Mouse (Mus musculus) heart, adult 9 months (tissue): ENCODE results near the gene Kbtbd8.

Source experiments
- DNase-seq, 2 experiments: peaks; one replicate each; pipeline ENCODE4 v3.0.0; 2022; ENCODE audit warnings: low spot score in 2 of 2

The Kbtbd8 gene

GRCm38 (mm10) chr6:95116946-95117345, at the start of gene Kbtbd8:
Gene Kbtbd8, plus strand, starts transcription at chr6:95117240.
- peak; percentile 3 to 7 for DNase-seq

DNA sequence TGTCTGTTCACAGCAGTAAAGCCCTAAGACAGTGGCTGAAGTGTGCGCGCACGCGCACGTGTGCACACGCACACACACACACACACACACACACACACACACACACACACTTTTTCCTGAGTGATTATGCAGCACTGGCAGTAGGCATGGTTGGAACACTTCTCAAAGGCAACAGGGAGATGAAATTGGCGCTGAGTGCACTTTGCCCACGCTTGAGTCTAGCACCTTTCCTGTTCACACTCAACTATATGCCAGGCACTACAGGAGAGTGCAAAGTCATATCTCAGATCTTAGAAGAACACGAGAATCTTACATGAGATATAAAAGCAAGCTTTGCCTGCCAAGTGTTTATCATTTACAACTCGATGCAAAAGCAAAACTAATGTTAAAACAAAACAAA, 47.3 kb upstream of the Kbtbd8 start:
- DNase-seq, result no peak

GRCm38 (mm10) chr6:95085276-95085675, 31.8 kb upstream of the Kbtbd8 start:
- DNase-seq, result no peak

DNA sequence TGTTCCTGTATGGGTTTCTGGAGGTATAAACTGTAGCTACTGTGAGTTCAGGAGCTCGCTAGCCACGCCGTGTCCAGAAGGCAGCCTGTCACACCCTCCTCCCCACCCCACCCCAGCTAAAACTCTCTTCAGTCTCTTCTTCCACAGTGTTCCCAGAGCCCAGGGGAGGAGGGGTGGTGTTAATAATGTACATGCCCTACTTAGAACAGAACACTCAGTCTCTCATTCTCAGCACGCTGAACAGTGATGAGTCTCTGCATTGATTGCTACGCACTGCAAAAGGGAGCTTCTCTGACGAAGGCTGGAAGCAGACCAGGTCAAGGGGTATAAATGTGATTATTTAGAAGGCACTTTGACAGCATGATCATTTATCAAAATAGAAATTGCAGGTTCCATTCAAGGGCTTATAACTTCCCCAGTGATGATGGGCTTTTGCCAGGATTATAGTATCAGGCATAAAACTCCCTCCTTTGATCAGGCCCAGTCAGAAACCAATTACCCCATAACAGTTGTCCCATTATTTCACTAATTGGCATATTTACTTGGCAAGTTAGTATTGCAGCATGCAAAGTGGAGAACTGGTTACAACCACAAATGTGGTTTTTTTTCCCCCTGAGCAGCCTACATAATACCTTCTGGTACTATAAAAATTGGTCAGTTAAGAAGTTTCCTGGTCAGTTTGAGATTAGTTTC, 29.7 kb upstream of the Kbtbd8 start:
- DNase-seq, result no peak

- DNase-seq, result no peak
Measured at GRCm38 (mm10) chr6:95088075-95088474, 29.0 kb upstream of the Kbtbd8 start.

- DNase-seq, result no peak
Measured at GRCm38 (mm10) chr6:95094695-95095094, 22.3 kb upstream of the Kbtbd8 start.

DNA sequence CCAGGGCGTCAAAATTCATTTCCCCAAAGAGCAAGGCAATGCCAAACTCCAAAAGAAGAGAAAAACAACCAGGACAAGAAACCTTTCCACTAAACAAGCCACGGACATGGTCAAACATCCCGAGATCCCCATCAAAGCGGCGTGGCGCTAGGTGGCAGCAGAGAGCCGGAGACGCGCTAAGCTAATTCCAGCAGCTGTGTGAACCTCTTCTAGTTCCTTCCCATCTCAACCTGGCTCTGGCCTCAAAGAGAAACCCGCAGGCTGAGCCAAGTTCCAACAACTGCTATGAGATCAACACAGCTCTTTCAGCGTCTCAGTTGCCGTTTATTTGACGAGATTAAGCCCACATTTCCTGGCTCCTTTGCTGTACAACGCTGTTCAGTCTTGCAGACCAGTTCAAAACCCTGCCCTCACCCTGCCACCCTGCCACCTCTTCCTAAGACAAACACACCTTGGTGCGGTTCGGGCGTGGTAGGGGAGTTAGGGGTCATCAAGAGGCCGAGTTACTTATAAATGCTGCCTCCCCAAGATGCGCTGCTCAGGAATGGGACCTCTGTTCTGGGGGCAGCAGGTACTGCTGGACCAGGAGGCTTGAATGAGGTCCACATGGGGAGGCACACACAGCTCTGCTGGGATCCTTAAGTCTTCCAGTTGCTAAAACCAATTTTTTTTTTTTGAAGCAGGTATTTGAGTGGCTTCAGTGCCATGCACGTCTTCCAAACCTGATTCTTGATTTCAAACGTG, 18.5 kb upstream of the Kbtbd8 start:
- peak; percentile 37 to 61 for DNase-seq

DNA sequence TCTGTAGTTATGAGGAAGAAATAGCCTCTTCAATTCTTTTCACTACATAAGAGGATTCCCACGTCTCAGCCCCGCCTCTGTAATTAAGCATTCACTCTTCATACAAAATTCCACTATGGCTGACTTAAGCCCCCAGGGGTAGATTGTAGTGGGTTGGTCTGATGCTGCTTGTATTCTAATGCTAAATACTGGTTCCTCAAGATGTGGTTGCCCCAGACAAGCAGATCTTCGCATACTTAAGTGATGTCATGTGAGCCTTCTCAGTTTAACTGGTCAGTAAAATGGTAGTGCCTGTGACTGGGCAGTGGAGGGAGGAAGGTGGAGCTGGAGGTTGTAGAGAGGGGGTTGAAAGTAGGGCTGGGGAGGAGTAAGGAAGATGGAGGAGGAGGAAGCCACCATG, 13.3 kb upstream of the Kbtbd8 start:
- no peak for DNase-seq

- DNase-seq, result no peak
Measured at GRCm38 (mm10) chr6:95108437-95108836, 8.6 kb upstream of the Kbtbd8 start.

DNA sequence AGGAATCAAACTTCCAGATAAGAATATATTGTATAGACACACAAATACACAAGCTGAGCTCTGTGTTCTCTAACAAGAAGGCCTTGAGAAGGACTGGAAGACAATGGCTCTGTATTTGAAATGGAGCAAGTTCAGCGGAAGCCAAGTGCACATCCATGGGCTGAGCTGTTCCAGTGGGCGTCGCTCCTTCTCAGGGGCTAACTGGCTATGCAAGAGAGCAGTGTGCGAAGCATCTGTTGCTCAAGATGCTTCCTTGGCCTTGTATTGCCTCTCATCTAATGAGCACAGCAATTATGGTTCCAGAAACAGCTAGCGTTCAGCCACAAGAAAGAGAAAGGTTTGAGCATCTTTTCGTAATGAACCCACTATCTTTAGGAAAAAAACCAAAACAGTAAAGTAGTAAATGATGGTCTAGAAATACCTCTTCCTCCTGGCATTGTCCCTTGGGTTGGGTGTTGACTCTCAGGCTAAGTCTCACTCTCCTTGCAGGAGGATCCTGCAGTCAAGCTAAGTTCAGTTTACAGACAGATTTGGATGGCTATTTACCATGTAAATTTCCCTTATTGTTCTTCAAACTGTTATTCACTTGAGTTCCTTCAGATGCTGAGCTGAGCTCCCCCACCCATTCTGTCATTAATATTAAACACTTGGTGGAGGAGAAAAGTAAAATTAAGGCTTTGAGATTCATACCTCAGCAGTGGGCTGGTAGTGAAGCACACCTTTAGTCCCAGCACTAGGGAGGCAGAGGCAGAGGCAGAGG, 7.2 kb upstream of the Kbtbd8 start:
- DNase-seq, result no peak

DNA sequence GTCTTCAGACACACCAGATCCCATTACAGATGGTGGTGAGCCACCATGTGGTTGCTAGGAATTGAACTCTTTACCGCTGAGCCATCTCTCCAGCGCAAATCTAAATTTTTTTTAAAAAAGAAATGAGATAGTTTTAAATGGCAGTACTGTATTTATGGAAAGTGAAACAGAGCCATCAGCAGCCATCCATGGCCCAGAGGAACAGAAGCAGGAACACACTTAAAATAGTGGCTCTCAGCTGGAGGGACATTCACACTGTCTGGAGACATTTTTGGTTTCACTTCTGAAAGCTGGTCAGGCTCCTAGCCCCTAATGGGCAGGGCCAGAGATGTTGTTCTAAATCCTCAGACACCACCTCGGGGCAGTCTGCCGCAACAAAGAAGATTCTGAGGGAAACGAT, 5.0 kb upstream of the Kbtbd8 start:
- DNase-seq, result no peak

GRCm38 (mm10) chr6:95116513-95116912, 527 bp upstream of the Kbtbd8 start:
- DNase-seq, result no peak

DNA sequence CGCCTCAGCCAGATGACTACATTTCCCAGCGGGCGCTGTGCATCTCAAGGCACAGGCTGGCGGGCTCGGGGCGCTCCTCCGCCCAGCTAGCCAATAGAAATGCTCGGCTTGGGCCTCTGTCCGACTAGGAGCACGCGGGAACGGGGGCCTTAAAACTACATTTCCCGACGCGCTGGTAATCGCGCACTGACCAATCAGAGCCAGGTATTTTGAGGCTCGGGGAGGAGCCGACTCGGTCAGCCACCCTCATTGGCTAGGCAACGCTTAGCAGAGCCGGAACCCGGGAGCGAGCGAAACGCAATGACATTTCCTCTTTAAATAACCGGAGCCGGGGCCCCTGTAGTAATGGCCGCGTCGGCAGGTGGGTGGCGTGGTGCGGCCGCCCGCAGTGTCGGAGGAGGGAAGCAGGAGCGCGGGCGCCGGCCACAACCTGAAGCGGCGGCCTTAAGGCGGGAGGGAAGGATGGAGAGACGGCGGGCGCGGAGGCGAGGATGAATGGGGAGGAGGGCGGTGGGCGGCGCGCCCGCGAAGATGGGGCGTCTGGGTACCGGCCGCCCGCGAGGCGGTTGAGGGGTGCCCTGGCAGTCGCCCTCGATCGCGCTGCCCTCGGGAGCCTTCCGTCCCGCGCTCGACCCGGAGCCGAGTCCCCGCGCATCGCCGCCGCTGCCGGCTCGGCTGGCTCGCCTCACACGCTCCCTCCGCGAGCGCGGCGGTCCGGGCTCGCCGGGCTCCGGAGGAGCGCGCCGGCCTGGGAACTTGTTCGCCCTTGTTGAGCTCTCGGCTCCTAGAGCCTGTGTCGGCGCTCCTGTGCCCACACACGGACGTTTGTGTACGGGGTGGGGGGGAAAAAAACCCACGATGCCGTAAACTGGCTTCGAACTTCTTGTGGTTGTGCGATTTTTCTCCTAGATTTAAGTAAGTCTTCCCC, 838 bp downstream of the Kbtbd8 start:
- DNase-seq, result peak; percentile 95 to 96

DNA sequence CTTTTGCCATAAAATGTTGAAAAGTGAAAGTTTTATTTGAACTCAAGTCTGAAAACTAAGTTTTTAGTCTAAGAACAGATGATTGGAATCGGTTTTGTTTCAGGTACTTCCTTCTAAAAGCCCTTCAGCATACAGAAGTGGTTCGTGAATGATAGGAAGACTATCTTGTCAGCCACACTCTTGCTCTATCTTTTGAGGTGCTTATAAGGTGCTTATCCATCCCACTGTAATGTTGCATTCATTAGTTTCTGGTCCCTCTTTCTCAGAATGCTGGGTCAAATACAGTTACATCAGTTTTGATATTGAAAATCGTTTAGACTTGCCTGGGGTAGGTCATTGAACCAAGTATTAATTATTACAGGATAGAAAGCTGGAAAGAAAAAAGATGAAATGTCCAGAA, 2.3 kb downstream of the Kbtbd8 start:
- no peak for DNase-seq

GRCm38 (mm10) chr6:95149931-95150534, 33.0 kb downstream of the Kbtbd8 start:
- DNase-seq, result no peak

DNA sequence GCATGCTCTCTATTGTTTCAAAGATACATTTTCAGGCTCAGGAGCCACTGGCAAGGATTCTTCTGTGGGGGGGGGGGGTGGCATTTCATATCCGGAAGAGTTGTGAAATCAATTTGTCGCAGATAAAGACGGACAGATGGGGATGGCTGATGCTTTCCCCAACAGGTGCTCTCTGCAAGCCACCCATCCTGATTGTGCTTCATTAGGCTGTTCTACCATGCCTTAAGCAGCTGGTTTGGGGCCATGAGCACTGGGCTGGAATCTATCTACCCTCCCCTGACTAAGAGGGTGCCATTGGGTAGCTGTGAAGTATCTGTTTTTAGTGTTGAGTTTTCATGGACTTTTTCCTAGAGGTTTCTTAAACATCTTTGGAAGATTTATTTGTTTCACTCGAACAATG, 33.8 kb downstream of the Kbtbd8 start:
- DNase-seq, result no peak

DNA sequence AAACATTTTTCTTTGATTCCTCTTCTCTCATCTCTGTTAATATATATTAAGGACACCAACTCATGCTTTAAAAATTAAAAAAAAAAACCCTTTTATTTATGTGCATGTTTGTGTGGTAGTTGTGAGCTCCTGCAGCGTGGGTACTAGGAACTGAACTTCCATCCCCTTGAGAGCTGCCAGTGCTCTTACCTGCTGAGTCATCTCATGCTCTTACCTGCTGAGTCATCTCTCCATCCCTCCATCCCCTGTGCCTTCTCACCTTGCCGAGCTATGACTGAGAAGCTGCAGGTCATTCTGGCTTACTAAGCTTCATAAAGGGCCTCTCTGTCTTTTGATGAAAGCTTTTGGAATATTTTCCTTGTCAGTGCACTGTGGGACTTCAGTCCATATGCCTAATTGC, 34.5 kb downstream of the Kbtbd8 start:
- no peak for DNase-seq

GRCm38 (mm10) chr6:95163965-95164364, 46.9 kb downstream of the Kbtbd8 start:
- no peak for DNase-seq

DNA sequence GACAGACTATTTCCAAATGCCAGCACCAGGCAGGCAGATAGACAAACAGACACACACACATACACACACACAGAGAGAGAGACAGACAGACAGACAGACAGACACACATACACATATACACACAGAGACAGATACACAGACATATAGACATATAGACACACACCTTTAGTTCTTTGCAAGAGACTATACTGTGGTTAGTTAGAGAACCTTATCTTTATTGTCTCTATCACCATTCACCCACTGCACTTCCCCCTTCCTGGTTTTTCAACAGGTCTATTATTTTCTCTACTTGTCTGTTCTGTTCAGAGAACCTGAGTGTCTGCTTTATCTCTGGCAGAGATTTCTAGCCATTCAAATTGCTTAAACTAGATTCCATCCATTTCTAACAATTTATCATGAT, 48.6 kb downstream of the Kbtbd8 start:
- no peak for DNase-seq

GRCm38 (mm10) chr6:95167668-95168227, 50.7 kb downstream of the Kbtbd8 start:
- DNase-seq, result no peak

- DNase-seq, result no peak
Measured at GRCm38 (mm10) chr6:95169411-95169810, 52.4 kb downstream of the Kbtbd8 start.
